Mouse (Mus musculus) E14TG2a.4 (cell line): ENCODE data around the gene H2al2a.

Experiments used
- H3K27me3 ChIP-seq: 2 replicates; pipeline ENCODE4 v1.6.1; 2014; ENCODE audit warnings: low read length, control low read depth; ENCODE audit not compliant: insufficient read depth
- H3K36me3 ChIP-seq: 2 replicates; pipeline ENCODE4 v1.6.1; 2014; ENCODE audit warnings: low read length, control low read depth; ENCODE audit not compliant: insufficient read depth
- H3K4me1 ChIP-seq: replicated peaks from 2 replicates; pipeline ENCODE4 v1.6.1; 2014; ENCODE audit warnings: low read depth, low read length, control low read depth
- H3K4me3 ChIP-seq: replicated peaks from 2 replicates; pipeline ENCODE4 v1.5.1; 2014; ENCODE audit warnings: mild to moderate bottlenecking, low read length
- H3K9me3 ChIP-seq: 2 replicates; pipeline ENCODE4 v1.6.1; 2014; ENCODE audit warnings: low read length, control low read depth
- CTCF ChIP-seq: conservative IDR thresholded peaks from 2 replicates; pipeline ENCODE4 v1.5.1; 2014; ENCODE audit warnings: low read length
- POU5F1 ChIP-seq: IDR thresholded peaks from 2 replicates; pipeline ENCODE4 v1.6.1; 2014; ENCODE audit warnings: low read length, borderline replicate concordance

H2al2a gene

GRCm38 (mm10) chr2:17946875-17947274, 49.9 kb downstream of the H2al2a start:
- H3K9me3 ChIP-seq, result no peaks in the 10 kb centered on the region
- no peak for TF ChIP-seq CTCF
- TF ChIP-seq POU5F1, result no peak
- H3K4me3 ChIP-seq, result no peak overlapping the region

More at GRCm38 (mm10) chr2:17946875-17947274, 49.9 kb downstream of the H2al2a start:
- Histone ChIP-seq H3K36me3 (peaks cover 20% of the 10 kb centered on the region; the same call in 1 of the 2 replicates), H3K27me3 (no peaks in the 10 kb centered on the region), H3K4me1 (peaks cover 40% of the 10 kb centered on the region)
